Mouse (Mus musculus) thymus, postnatal 4 days (tissue): Measurements from ENCODE around the gene Rgs5.

ENCODE experiments used
- DNase-seq: peaks from one replicate; pipeline ENCODE4 v3.0.0; 2021

The Rgs5 gene

DNA sequence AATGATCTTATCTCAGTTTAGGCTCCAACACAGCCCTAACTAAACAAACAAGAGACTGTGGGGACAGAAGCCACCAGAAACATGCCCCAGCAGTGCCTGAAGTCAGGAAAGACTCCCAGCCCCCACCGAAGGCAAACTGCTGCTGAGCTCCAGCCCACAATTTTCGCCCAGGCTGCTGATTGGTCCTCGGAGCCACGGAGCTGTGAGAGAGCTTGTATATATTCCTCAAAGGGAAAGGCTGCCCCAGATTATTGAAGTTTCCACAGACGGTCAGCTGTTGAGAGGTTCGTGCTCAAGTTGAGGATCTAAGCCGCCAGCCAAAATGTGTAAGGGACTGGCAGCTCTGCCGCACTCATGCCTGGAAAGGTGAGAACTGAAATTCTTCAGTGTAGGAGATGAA, at the start of gene Rgs5:
Gene Rgs5, plus strand, starts transcription at position 246 of the 400 bp plus-strand sequence.
- no peak for DNase-seq

DNA sequence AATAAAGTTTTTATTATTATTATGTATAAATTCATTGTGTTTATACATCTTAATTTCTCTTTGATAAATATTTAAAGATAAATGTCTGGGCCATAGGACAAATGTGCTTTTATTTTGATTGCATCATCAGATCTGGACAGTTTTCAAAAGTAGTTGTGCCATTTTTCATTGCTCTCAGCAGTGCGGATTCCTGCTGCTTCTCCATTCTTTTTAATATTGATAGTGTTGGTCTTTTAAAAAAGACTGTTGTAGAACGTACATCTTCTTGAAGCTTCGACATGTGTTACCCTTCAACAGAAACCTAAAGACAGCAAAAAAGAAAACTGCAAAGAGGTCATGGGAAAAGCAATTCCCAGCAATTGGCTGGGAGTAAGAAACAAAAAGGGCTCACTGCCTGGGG, 49.1 kb upstream of the Rgs5 start:
- no peak for DNase-seq

DNA sequence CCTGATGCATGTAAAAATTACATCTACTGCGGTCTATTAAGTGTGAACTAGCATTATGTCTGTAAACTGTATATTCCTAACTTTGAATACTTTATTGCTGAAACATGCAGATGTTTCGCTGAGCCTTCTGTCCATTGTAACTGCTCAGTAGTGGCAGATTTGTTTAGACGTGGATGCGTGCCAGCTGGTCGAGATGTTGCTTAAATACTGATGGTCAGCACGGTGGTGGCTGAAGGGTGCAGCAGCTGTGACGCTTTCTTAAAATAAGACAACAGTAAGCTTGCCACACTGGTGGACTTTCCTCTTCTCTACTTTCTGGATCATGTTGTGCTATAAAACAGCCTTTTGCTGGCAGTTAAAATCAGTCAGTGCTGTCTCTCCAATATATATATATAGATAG, 25.6 kb upstream of the Rgs5 start:
- DNase-seq, result no peak

DNA sequence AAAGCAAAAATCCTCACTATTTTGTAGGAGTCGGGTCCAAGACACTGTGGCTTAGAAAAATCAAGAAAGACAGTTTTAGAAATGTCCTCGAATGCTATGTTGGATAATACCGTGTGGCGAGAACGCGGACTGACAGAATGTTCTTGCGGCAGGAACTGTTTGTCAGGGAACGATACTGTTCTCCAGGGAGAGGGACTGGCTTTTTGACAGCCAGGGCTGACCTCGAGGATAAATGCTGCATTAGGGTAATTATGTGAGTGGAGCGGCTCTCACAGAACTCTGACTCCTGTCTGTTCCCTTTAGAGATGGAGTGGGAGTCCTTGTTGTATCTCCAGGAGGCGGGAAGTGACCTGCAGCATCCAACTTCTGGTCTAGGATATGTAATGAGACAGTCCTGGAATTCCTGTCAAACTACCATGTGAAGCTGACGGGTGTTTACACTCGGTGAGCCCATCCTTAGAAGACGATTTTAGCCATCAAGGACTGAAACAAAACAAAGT, 18.0 kb upstream of the Rgs5 start:
- no peak for DNase-seq

DNA sequence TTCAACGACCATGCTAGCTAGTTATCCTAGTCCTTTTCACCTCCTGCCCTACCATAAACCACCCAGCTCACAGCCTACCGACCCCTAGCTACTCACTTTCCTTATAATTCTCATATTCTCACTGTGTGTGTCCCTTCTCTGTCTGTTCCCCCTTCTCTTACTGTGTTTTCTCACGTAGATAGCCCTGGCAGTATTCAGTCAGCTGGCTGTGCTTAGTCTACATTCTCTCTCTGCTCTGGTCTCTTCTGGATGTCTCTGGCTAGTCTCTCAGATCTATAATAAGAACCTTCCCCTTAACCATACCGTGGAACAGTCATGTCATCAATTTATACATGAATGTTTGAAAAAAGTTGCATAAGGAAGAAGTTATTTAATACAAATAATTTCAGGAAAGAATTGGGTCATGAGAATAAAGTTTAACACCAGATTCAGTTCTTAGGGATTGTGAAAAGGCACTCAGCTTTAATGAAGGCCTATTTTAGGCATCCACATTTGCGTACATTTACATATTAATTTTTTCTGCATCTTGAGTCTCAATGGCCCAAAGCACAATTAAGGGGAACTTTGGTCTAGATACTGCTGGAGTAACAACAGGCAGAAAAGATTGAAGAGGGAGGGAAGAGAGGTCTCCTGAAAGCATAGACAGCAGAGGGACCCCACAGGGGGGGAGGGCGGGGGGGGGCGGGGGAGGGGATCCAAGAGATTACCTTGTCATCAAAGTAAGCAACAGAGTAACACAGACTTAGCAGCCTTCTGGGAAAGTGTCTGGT, 10.2 kb upstream of the Rgs5 start:
- DNase-seq, result no peak

DNA sequence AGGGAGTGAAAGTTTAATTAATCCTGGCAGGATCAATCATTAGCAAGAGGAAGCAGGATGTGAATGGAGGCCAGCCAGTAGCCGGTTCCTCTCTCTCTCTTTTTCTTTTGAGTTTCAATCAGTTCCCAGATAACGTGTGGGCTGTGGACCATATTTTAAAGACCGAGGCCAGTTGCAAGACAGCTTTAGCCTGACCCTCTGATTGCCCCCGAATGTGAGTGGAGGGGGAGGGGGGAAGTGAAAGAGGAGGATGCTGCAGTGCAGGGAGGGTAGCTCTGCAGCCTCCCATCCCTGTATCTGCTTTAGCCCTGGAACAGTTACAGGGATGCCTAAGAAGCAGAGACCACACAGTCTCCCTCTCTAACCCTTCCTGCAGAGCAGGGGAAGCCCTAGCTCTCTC, 4.2 kb downstream of the Rgs5 start:
- no peak for DNase-seq

DNA sequence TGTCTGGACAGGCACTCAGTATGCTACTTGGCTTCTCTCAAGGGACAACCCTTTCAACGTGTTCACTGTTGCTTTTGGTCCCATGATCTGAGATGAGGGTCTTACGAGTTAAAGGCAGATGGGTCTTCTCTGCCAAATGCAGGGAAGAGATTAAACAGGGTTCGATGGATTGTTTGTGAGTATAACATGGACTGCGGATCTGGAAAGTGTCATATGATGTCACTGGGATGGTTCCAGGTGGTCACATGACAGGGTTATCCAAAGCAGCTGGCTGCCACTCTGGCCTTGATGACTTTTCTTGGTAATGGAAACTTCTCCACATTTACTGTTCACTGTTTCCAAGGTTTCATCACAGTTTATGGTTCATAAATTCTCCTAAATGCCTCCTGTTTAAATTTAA, 12.0 kb downstream of the Rgs5 start:
- no peak for DNase-seq

DNA sequence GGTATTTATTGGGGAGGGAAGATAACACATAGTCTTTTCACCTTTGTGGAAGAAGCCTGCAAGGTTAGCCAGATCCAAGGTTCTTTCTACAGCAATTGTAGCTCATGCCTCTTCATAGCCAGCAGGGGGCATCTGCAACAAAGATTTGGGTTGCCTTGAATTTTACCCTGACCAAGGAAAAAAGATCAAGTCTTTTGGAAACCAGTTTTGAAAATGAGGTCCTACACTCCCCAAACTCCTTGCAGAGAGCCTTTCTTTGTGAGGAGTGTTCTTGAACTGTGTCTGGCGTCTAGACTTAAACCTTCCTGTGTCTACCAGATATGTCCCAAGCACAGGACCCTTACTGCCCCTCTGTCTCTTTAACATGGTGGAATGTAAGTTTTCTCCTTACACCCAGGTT, 15.4 kb downstream of the Rgs5 start:
- no peak for DNase-seq

DNA sequence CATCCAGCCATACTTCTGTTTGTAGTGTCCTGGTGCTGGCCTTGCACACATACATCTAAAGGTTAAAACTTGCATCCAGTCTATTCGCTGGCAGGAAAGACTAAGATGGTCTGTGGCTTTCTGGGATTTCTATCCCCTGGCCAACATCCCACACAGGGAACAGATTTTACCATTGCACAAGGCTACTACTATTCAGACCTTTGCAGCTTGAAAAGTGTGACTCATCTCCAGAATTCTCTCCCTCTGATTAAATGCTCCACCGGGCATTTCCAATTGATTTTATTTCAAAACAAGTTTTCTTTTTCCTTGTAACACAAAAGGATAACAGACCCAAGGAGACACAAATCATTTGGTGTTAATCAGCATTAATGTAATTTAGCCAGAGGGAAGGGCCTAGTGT, 16.5 kb downstream of the Rgs5 start:
- no peak for DNase-seq

DNA sequence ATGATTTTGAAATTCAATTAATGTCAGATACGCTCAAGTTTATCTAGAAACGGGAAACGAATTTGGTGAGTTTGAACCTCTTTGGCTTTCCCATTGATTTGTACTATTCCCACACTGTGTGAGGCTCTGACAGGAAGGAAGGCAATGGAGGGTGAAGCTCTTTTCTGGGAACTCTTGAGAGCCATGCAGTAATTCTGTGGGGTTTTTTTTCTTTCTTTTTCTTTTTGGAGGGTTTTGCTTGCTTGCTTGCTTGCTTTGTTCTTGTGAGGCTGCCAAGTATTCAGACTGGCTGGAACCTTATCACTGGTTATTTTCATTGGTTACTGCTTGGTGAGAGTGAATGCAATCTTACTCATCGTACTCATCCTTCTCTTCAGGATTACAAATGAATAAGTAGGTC, 17.0 kb downstream of the Rgs5 start:
- DNase-seq, result no peak

DNA sequence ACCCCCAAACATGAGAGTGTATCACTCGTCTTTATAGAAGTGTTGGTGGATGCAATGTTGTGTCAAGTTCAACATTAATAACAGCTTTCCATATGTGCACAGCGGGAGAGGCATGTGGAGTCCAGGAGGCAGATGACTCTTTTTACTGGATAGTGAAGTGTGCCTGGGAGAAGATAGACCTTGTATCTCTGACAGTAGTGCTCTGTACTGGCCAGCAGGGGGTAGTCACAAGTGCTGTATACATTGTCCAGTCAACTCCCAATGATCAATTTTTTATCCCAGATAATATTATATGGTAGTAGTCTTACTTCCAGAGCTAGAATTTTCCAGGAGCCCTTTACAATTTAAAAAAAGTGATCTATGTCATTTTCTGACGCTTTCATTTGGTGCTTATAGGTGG, 18.8 kb downstream of the Rgs5 start:
- DNase-seq, result no peak

DNA sequence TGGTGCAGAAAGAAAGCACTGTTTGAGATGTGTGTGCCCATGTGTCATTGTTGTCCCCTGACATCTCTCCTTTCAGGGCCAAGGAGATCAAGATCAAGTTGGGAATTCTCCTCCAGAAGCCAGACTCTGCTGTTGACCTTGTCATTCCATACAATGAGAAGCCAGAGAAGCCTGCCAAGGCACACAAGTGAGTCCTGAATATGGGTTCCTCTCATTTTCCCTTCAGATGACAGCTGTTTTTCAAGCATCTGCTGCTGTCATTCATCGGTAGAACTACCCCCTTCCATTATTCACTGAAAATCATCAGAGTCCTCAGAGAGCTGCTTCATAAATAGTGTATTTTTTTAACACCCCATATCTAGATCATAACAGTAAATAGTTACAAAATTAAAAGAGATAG, 21.4 kb downstream of the Rgs5 start:
- no peak for DNase-seq

DNA sequence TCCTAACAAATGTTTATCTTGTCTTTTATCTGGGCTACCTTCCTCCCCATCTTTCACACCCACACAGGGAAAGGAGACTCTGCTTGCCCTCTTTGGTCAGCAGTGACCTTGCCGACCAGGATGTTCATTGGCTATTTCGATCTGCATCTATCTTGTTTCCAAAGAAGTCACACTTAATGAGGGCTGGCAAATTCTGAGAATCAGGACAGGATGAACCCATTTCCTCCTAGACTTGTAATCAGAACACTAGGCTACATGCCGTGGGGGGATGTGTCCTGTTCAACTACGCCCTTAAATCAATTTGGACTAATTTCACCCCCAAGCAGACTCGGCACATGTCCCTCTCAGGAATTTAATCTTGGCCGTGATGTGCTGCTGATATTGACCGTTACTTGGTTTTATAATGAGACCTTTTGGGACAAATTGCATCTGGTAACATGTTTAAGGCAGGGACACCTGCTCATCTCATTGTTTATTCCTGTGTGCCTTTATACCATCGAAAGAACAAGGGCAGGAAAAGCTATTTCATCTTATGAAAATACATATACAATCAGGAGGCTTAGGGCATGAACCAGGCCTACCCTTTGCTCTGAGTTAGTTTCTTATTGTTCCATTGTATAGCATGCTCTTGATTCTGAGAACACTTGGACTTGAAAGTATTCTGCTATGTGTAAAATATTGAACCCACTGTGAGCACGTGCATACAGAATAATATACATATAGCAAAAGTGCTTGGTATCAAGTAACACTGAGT, 25.3 kb downstream of the Rgs5 start:
- no peak for DNase-seq

DNA sequence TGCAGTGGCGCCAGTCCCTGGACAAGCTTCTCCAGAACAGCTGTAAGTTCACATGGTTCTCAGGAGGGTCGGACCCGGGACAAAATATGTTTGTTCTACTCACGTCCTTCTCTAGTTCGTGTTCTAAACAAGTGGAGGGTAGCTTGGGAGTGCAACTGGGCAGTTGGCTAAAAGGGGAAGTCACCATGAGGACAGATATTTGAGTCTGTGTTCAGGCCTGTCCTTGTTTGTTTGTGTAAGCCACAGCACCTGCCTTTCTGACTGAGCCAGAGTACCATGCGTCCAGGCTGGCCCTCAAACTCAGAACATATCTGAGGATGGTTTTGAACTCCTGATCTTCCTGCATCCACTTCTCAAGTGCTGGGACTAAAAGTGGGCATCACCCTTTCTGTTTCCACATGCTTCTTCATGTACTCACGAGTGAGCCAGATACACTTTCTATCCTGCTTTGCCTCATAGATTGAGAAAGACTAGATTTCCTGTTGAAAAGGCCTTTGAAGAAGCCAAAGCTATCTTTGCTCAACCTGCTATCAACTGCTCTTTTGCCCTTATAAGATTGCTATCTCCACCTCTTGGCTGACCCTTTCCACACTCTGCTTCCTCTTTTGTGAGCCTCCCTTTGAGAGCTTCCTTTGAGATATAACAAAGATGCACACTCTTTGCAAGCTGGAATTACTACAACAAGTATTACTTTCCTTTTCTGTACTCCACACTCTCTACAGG, 27.6 kb downstream of the Rgs5 start:
- DNase-seq, result no peak

DNA sequence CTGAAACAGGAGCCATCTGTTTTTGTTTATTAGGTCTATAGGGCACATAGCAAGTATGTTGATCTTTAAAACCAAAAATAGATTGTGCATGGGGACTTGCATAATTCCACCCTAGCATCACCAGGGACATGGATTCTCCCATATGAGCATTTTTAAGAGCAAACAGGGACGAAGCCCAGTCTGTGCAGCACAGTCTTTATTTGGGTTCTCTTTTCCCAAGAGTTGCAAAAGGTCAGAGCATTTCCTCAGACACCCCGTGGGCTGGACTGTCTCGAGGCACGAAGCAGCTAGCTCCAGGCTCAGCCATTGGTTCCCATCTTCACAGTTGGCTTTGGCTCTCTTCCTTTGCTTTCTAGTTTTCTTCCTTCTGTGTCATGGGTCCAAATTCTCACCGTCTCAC, 30.0 kb downstream of the Rgs5 start:
- DNase-seq, result no peak

DNA sequence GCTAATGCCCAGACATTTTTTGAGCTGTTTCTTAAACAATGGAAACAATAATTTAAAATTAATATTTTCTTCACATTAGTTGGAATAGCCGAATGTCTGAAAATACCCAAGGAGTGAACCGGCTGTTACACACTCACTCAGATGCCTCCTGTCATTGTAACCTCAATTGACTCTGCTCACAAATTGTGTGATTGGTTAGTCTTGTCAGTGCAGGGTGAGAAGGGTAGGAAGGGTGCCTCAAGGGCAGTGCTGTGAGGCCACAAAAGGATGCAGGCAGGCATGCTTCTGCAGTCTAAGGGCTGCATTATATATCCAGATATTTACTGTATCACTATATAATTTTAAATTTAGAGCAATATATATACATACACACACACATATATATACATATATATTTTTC, 37.7 kb downstream of the Rgs5 start:
- no peak for DNase-seq

DNA sequence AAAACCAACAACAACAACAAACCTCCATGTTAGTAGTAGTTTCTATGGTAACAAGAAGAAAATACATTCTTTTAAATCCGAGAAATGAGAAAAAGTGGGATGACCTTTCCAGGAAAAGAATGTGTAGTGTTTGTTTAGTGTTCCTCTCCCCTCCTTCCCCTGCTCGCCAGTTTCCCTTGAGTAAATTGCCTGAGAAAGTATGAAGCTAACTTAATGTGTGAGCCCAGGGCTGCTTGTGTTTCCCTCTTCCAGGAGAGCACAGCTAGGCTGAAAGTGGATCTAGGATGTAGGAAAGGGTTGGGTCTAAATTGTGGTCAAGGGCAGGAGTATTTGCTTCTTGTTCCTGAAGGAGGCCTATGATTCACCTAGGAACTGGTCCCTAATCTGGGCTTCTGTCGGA, 38.2 kb downstream of the Rgs5 start:
- DNase-seq, result no peak

DNA sequence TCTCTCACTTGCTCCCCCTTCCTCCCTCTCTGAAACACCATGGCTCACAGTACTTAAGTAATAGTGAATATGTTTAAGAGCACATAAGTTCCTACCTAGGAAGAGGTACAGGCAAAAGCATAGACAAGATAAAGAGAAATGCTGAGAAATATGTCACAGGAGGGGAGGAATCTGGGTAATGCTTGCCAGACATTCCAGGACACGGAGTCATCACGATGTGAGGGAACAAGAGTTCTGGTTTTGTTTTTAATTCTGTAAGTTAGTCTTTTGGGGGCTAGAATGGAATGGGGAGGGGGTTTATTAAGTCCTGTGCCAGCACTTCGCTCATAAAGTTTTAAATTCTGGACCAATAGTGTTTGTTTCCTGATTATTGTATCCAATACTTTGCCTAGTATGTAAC, 40.1 kb downstream of the Rgs5 start:
- no peak for DNase-seq

DNA sequence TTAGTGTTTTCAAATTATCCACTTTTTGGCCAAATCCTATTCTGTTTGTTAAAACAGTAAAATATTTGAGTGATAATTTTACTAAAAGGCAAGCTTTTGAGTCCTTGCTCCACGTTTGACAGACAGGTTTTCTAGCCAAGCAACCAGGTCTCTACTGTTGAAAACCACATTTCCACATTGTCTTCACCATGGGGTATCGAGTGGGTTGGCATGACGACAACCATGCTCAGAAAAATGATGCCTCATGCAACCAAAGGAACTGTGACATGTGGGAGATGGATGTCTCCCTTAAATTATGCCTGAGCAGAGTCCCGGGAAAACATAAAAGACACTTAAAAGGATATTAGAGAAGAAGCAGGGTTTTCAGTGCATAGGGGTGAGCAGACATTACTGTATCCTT, 41.9 kb downstream of the Rgs5 start:
- DNase-seq, result no peak

DNA sequence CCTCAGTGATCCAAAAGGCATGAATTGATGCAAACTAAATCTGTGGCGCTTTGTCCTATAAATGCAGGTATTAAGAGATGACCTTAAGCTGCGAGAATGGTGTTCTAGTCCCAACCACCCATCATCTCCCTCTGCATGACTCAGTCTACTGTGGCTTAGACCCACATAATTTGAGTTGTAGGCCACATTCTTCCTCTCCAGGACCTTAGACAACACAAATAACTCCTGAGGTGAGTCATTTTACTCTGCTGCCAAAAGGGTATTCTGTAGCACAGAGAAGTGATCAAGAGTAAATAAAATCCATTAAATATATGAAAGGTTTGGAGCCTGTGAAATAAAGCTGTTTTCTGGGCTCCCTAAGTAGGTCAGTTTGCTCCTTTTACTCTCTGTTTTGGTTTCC, 43.9 kb downstream of the Rgs5 start:
- DNase-seq, result no peak

DNA sequence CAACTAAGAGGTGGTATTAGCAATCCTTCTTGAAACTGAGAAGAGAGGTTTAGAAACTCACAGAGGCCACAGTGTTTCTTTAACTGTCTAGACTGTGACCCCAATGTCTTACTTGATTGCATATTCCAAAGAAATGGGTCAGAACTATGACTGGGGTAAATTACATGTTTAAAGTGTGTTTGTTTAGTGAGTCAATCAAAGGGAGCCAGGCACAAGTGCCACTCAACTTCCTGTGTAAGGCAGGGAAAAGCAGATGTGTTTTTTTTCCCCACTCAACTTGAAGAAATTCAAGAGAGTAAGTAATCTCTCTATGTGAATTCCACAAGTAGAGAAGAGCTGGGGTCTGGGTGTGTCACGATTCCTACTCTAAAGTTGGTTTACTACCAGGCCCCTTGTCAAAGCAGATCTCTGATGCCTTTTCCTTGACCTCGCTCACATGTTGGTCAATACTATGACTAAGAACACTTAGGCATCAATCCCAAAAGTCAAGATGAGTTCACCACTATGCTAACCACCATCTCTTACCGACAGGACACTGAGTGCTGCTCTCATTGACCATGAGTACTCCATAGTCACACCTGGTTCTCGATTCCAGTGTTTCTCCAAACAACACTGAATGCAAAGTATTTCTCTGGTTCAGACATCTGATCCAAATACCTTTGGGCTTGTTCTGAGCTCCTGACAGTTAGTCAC, 49.2 kb downstream of the Rgs5 start:
- DNase-seq, result no peak

DNA sequence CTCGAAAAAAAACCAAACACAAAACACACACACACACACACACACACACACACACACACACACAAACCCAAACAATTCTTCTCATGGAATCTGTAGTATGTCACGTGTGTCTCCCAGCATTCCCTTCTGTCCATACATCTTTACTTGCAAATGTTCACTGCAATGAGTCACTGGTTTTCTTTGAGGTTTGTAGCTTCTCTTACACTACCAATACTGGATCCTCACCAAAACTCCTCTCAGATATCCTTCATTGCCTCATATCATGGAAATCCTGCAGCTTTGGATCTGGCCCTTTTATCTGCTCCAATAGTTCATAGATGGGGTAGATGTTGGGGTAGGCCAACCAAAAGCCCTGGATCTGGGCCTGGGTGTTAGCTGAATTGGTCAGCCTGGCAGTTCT, 66.5 kb downstream of the Rgs5 start:
- DNase-seq, result no peak

DNA sequence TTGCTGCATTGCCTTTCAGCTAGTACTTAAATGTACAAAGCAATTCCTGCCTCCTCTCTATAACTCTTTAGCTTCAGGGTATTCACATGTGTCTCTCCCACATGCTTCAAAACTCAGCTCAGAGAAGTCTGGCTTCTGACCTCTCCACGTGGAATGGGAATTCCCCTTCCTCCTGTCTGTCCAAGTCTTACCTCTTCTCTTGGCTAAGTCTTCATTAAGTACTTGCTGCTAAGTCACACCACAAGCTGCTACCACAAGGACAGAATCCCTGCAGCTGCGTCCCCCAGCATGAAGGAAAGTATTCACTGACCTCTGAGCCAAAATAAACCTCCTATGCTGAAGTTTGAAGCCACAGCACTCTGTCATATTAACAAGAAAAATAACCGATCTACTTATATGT, 71.0 kb downstream of the Rgs5 start:
- no peak for DNase-seq
